Mouse (Mus musculus) gastrocnemius, postnatal 25 days (tissue): ENCODE results near the gene Cmtr2. TPM values are rescaled to one million over a fixed set of nuclear protein-coding genes. Genes with fewer than 3 reads are reported as not detected.

Source experiments
- DNase-seq: peaks from one replicate; pipeline ENCODE4 v3.0.0; 2022
- long read RNA-seq, 2 experiments: library from polyadenylated mRNA; stranded (forward); transcript quantifications; one replicate each; pipeline ENCODE4 v2.0.0; 2021
- total RNA-seq, 2 experiments: library from RNA; stranded (reverse); gene quantifications; 1 replicate in 1 of 2; 2 replicates in 1 of 2; pipeline ENCODE4 v1.2.3; 2021

Gene Cmtr2
- total RNA-seq: 1 to 10 TPM; 2.3 to 2.7 TPM
- long read RNA-seq, experiment 1, partial matches to known transcripts: 0 of 1 reads
- long read RNA-seq, experiment 1, other reads (novel, unspliced or antisense): 1 of 1 reads
- long read RNA-seq, experiment 2, partial matches to known transcripts: 0 of 2 reads
- long read RNA-seq, experiment 2, other reads (novel, unspliced or antisense): 1 of 2 reads

GRCm38 (mm10) chr8:110215365-110215764 is at the start of gene Cmtr2:
Cmtr2 (plus strand) TSS chr8:110215665.
- DNase-seq: no peak

- DNase-seq: no peak
Observed at GRCm38 (mm10) chr8:110166270-110166669, 49.2 kb upstream of the Cmtr2 start.

- DNase-seq: peak; percentile 17
Observed at GRCm38 (mm10) chr8:110168046-110168445, 47.4 kb upstream of the Cmtr2 start, which contains the start of gene Calb2. Calb2 (minus strand) TSS chr8:110168210.

GRCm38 (mm10) chr8:110172161-110172560 is 43.3 kb upstream of the Cmtr2 start:
- no peak for DNase-seq

GRCm38 (mm10) chr8:110174826-110175225 is 40.6 kb upstream of the Cmtr2 start:
- DNase-seq: no peak

- DNase-seq: peak; percentile 26
Observed at GRCm38 (mm10) chr8:110177359-110178155, 37.9 kb upstream of the Cmtr2 start.

- no peak for DNase-seq
Observed at GRCm38 (mm10) chr8:110182735-110183367, 32.6 kb upstream of the Cmtr2 start.

GRCm38 (mm10) chr8:110183748-110184147 is 31.7 kb upstream of the Cmtr2 start:
- no peak for DNase-seq

GRCm38 (mm10) chr8:110185538-110185937 is 29.9 kb upstream of the Cmtr2 start:
- DNase-seq: no peak

- no peak for DNase-seq
Observed at GRCm38 (mm10) chr8:110188961-110189750, 26.3 kb upstream of the Cmtr2 start.

GRCm38 (mm10) chr8:110196678-110197077 is 18.8 kb upstream of the Cmtr2 start:
- no peak for DNase-seq

- DNase-seq: no peak
Observed at GRCm38 (mm10) chr8:110201806-110202205, 13.7 kb upstream of the Cmtr2 start.

- DNase-seq: no peak
Observed at GRCm38 (mm10) chr8:110216253-110216652, 788 bp downstream of the Cmtr2 start.

- DNase-seq: no peak
Observed at GRCm38 (mm10) chr8:110217198-110217597, 1.7 kb downstream of the Cmtr2 start.

GRCm38 (mm10) chr8:110217681-110218131 is 2.2 kb downstream of the Cmtr2 start:
- peak; percentile 99 for DNase-seq

- no peak for DNase-seq
Observed at GRCm38 (mm10) chr8:110218511-110218910, 3.0 kb downstream of the Cmtr2 start.

GRCm38 (mm10) chr8:110220936-110221335 is 5.5 kb downstream of the Cmtr2 start:
- DNase-seq: no peak

GRCm38 (mm10) chr8:110230803-110231202 is 15.3 kb downstream of the Cmtr2 start:
- no peak for DNase-seq

GRCm38 (mm10) chr8:110242278-110243177 is 27.1 kb downstream of the Cmtr2 start:
- no peak for DNase-seq

- no peak for DNase-seq
Observed at GRCm38 (mm10) chr8:110244566-110244965, 29.1 kb downstream of the Cmtr2 start.

GRCm38 (mm10) chr8:110247238-110247637 is 31.8 kb downstream of the Cmtr2 start:
- DNase-seq: no peak
